Mouse (Mus musculus): ENCODE data around the gene Olfr777. TPM values are rescaled to one million over a fixed set of nuclear protein-coding genes. Genes with fewer than 3 reads are reported as not detected.

The Olfr777 gene
- polyA plus RNA-seq, 1 experiment from 2014 or later, result not detected

Other genes with a start within 250 kb of the Olfr777 start
- gene Olfr764-ps1, start 231.6 kb downstream of the Olfr777 start, polyA plus RNA-seq (2014; fragmentation: Nextera tagmentation; extraction: Ambion mirVana), result not detected in 2 replicates
- not detected in 2 replicates for gene Olfr765, start 221.5 kb downstream of the Olfr777 start, polyA plus RNA-seq (2014; fragmentation: Nextera tagmentation; extraction: Ambion mirVana)
- not detected in 2 replicates for gene Olfr766-ps1, start 202.5 kb downstream of the Olfr777 start, polyA plus RNA-seq (2014; fragmentation: Nextera tagmentation; extraction: Ambion mirVana)
- gene Olfr767, start 188.6 kb downstream of the Olfr777 start, polyA plus RNA-seq (2014; fragmentation: Nextera tagmentation; extraction: Ambion mirVana), result not detected in 2 replicates
- not detected in 2 replicates for gene Olfr768, start 172.1 kb downstream of the Olfr777 start, polyA plus RNA-seq (2014; fragmentation: Nextera tagmentation; extraction: Ambion mirVana)
- gene Olfr769, start 153.6 kb downstream of the Olfr777 start, polyA plus RNA-seq (2014; fragmentation: Nextera tagmentation; extraction: Ambion mirVana), result not detected in 2 replicates
- not detected in 2 replicates for gene Olfr770, start 132.5 kb downstream of the Olfr777 start, polyA plus RNA-seq (2014; fragmentation: Nextera tagmentation; extraction: Ambion mirVana)
- not detected in 2 replicates for gene Olfr771, start 106.7 kb downstream of the Olfr777 start, polyA plus RNA-seq (2014; fragmentation: Nextera tagmentation; extraction: Ambion mirVana)
- not detected in 2 replicates for gene Olfr772, start 93.6 kb downstream of the Olfr777 start, polyA plus RNA-seq (2014; fragmentation: Nextera tagmentation; extraction: Ambion mirVana)
- gene Olfr773, start 84.1 kb downstream of the Olfr777 start, polyA plus RNA-seq (2014; fragmentation: Nextera tagmentation; extraction: Ambion mirVana), result not detected in 2 replicates
- gene Olfr774, start 35.3 kb downstream of the Olfr777 start, polyA plus RNA-seq (2014; fragmentation: Nextera tagmentation; extraction: Ambion mirVana), result not detected in 2 replicates
- gene Olfr775, start 23.1 kb downstream of the Olfr777 start, polyA plus RNA-seq (2014; fragmentation: Nextera tagmentation; extraction: Ambion mirVana), result not detected in 2 replicates
- gene Olfr776, start 12.4 kb downstream of the Olfr777 start, polyA plus RNA-seq (2014; fragmentation: Nextera tagmentation; extraction: Ambion mirVana), result not detected in 2 replicates
- not detected in 2 replicates for gene Olfr780, start 46.6 kb upstream of the Olfr777 start, polyA plus RNA-seq (2014; fragmentation: Nextera tagmentation; extraction: Ambion mirVana)
- gene Olfr781, start 57.4 kb upstream of the Olfr777 start, polyA plus RNA-seq (2014; fragmentation: Nextera tagmentation; extraction: Ambion mirVana), result not detected in 2 replicates
- gene Olfr782, start 77.4 kb upstream of the Olfr777 start, polyA plus RNA-seq (2014; fragmentation: Nextera tagmentation; extraction: Ambion mirVana), result not detected in 2 replicates
- gene Olfr784, start 112.6 kb upstream of the Olfr777 start, polyA plus RNA-seq (2014; fragmentation: Nextera tagmentation; extraction: Ambion mirVana), result 0.06 and 0.14 TPM in 2 replicates
- gene Olfr785, start 133.9 kb upstream of the Olfr777 start, polyA plus RNA-seq (2014; fragmentation: Nextera tagmentation; extraction: Ambion mirVana), result not detected in 2 replicates
- gene Olfr786, start 155.8 kb upstream of the Olfr777 start, polyA plus RNA-seq (2014; fragmentation: Nextera tagmentation; extraction: Ambion mirVana), result not detected in 2 replicates
- not detected in 2 replicates for gene Olfr787, start 190.4 kb upstream of the Olfr777 start, polyA plus RNA-seq (2014; fragmentation: Nextera tagmentation; extraction: Ambion mirVana)
- not detected in 2 replicates for gene Olfr788, start 199.5 kb upstream of the Olfr777 start, polyA plus RNA-seq (2014; fragmentation: Nextera tagmentation; extraction: Ambion mirVana)
- not detected in 2 replicates for gene Olfr789, start 213.3 kb upstream of the Olfr777 start, polyA plus RNA-seq (2014; fragmentation: Nextera tagmentation; extraction: Ambion mirVana)
- not detected in 2 replicates for gene Olfr790, start 227.0 kb upstream of the Olfr777 start, polyA plus RNA-seq (2014; fragmentation: Nextera tagmentation; extraction: Ambion mirVana)

Data from midbrain, embryonic 11.5 days (tissue).